Mouse (Mus musculus): Measurements from ENCODE around the gene Mb21d2. TPM values are rescaled to one million over a fixed set of nuclear protein-coding genes. Genes with fewer than 3 reads are reported as not detected.

The Mb21d2 gene
- total and polyA plus RNA-seq, 3 experiments: not detected

DNA sequence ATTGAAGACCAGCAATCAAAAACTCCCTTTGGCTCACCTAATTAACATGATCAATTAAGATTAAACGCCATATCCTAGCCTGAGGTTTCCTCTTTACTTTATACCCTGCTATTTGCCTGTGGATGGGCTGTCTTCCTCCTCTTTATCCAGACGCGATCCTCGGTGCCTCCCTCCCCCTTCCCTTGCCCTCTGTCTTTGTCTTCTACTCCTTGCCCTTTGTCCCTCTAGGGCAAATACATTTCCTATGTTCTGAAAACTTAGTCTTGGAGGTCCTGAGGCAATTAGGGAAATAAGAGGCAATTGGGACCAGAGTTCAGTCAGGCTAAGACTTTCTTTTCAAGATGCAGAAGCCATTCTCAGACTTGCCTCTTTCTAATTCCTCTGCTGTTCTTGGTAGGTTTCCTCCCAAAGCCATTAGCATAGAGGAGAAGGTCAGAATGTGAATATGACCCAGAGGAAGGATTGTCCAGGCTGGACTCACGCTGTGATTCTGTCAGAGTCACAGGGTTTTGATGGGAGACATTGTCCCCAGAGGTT is 110.7 kb downstream of the Mb21d2 start:
- no peaks in the 10 kb centered on the region for H3K36me3 ChIP-seq (ENCODE audit: control insufficient read depth in 1 of 2, insufficient read depth in 2 of 2, low read length in 2 of 2)
- no peak overlapping the region for H3K27ac ChIP-seq (ENCODE audit: control insufficient read depth, low read depth, low read length)
- no peak for DNase-seq (ENCODE audit: low read depth, low spot score)
- H3K4me1 ChIP-seq (ENCODE audit: control insufficient read depth in 1 of 2, insufficient read depth in 2 of 2, low read length in 2 of 2): no peaks in the 10 kb centered on the region
- no peaks in the 10 kb centered on the region for H3K27me3 ChIP-seq (ENCODE audit: control insufficient read depth in 1 of 2, insufficient read depth in 2 of 2, low read length in 2 of 2)
- TF ChIP-seq RCOR1 (IDR thresholded peaks at IDR 0.05; ENCODE audit: low read depth, low read length) (no peak), HCFC1 (IDR thresholded peaks at IDR 0.05; ENCODE audit: low read depth, low read length) (no peak), GABPA (IDR thresholded peaks at IDR 0.05; ENCODE audit: low read depth, low read length) (no peak), ZMIZ1 (IDR thresholded peaks at IDR 0.05; ENCODE audit: low read depth, low read length) (no peak), TCF12 (IDR thresholded peaks at IDR 0.05; ENCODE audit: low read depth, low read length) (no peak), MAX (IDR thresholded peaks at IDR 0.05; ENCODE audit: low read length) (no peak), E2F4 (IDR thresholded peaks at IDR 0.05; ENCODE audit: borderline replicate concordance, low read depth, low read length) (no peak), CTCF (IDR thresholded peaks at IDR 0.05 in 2 of 3, conservative IDR thresholded peaks at IDR 0.05 in 1 of 3; ENCODE audit: control insufficient read depth in 1 of 3, insufficient read depth in 1 of 3, low read depth in 2 of 3, low read length in 3 of 3, poor library complexity in 1 of 3, severe bottlenecking in 1 of 3) (no peak), MYC (IDR thresholded peaks at IDR 0.05; ENCODE audit: low read depth, low read length) (no peak), MXI1 (IDR thresholded peaks at IDR 0.05; ENCODE audit: low read depth, low read length) (no peak), ZNF384 (IDR thresholded peaks at IDR 0.05; ENCODE audit: low read depth, low read length) (no peak), USF1 (IDR thresholded peaks at IDR 0.05; ENCODE audit: low read depth, low read length) (no peak), EP300 (IDR thresholded peaks at IDR 0.05; ENCODE audit: low read depth in 1 of 2, low read length in 2 of 2) (no peak), KAT2A (conservative IDR thresholded peaks at IDR 0.05; ENCODE audit: low read depth, low read length) (no peak), ZKSCAN1 (IDR thresholded peaks at IDR 0.05; ENCODE audit: low read depth, low read length) (no peak), CHD1 (IDR thresholded peaks at IDR 0.05; ENCODE audit: low read depth, low read length) (no peak), MAZ (IDR thresholded peaks at IDR 0.05; ENCODE audit: low read depth, low read length) (no peak), GATA1 (IDR thresholded peaks at IDR 0.05; ENCODE audit: low read depth, low read length) (no peak), BHLHE40 (IDR thresholded peaks at IDR 0.05; ENCODE audit: borderline replicate concordance, low read depth, low read length) (no peak), MEF2A (IDR thresholded peaks at IDR 0.05; ENCODE audit: extremely low read depth, insufficient replicate concordance, low read depth, low read length, poor library complexity, severe bottlenecking) (no peak)
- H3K9ac ChIP-seq (ENCODE audit: control insufficient read depth, low read depth, low read length, poor library complexity, severe bottlenecking): no peak overlapping the region
- H3K9me3 ChIP-seq (replicated peaks; ENCODE audit: insufficient read depth, low read length): no peaks in the 10 kb centered on the region
- no peaks in the 10 kb centered on the region for H3K79me2 ChIP-seq (ENCODE audit: control insufficient read depth, insufficient read depth, low read length, poor library complexity)
- H3K4me3 ChIP-seq (ENCODE audit: control insufficient read depth in 1 of 2, insufficient read depth in 1 of 2, low read depth in 2 of 2, low read length in 2 of 2): no peak overlapping the region

DNA sequence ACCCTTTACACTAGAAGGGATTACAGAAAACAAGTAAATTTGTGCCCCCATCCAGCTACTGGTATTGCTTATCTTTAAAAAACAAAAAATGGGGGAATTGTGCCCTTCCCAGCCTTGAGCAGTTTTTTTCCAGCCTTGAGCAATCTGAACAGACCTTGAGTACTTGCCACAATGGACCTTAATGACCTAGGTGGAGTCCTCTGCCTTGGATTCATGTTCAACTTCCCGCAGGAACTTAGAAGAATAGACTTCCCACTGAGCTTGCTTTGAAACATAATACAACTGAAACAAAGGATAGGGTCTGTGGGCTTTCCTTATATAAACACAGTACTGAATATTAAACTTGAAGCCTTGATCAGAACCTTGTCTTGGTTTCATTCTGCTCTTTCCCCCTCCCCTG is 116.2 kb downstream of the Mb21d2 start:
- DNase-seq (ENCODE audit: low read depth, low spot score): no peak
- no peak overlapping the region for H3K9ac ChIP-seq (ENCODE audit: control insufficient read depth, low read depth, low read length, poor library complexity, severe bottlenecking)
- no peak overlapping the region for H3K4me3 ChIP-seq (ENCODE audit: control insufficient read depth in 1 of 2, insufficient read depth in 1 of 2, low read depth in 2 of 2, low read length in 2 of 2)
- no peaks in the 10 kb centered on the region for H3K27me3 ChIP-seq (ENCODE audit: control insufficient read depth in 1 of 2, insufficient read depth in 2 of 2, low read length in 2 of 2)
- H3K27ac ChIP-seq (ENCODE audit: control insufficient read depth, low read depth, low read length): no peak overlapping the region
- no peaks in the 10 kb centered on the region for H3K9me3 ChIP-seq (replicated peaks; ENCODE audit: insufficient read depth, low read length)
- H3K79me2 ChIP-seq (ENCODE audit: control insufficient read depth, insufficient read depth, low read length, poor library complexity): no peaks in the 10 kb centered on the region
- TF ChIP-seq TCF12 (IDR thresholded peaks at IDR 0.05; ENCODE audit: low read depth, low read length) (no peak), ZMIZ1 (IDR thresholded peaks at IDR 0.05; ENCODE audit: low read depth, low read length) (no peak), CHD2 (IDR thresholded peaks at IDR 0.05; ENCODE audit: low read length) (no peak), POLR2AphosphoS2 (IDR thresholded peaks at IDR 0.05; ENCODE audit: low read length) (no peak), ZC3H11A (IDR thresholded peaks at IDR 0.05; ENCODE audit: low read depth, low read length) (no peak), UBTF (IDR thresholded peaks at IDR 0.05; ENCODE audit: borderline replicate concordance, insufficient read depth, low read depth, low read length) (no peak), GABPA (IDR thresholded peaks at IDR 0.05; ENCODE audit: low read depth, low read length) (no peak), USF2 (IDR thresholded peaks at IDR 0.05; ENCODE audit: borderline replicate concordance in 1 of 2, insufficient read depth in 1 of 2, low read depth in 1 of 2, low read length in 2 of 2) (no peak), TAL1 (IDR thresholded peaks at IDR 0.05; ENCODE audit: low read length) (no peak), KAT2A (conservative IDR thresholded peaks at IDR 0.05; ENCODE audit: low read depth, low read length) (no peak), MYB (IDR thresholded peaks at IDR 0.05; ENCODE audit: low read depth, low read length) (no peak), JUND (IDR thresholded peaks at IDR 0.05; ENCODE audit: low read depth, low read length) (no peak), ZNF384 (IDR thresholded peaks at IDR 0.05; ENCODE audit: low read depth, low read length) (no peak), BHLHE40 (IDR thresholded peaks at IDR 0.05; ENCODE audit: borderline replicate concordance, low read depth, low read length) (no peak), HCFC1 (IDR thresholded peaks at IDR 0.05; ENCODE audit: low read depth, low read length) (no peak), SMC3 (IDR thresholded peaks at IDR 0.05; ENCODE audit: low read depth, low read length) (no peak), POLR2A (IDR thresholded peaks at IDR 0.05; ENCODE audit: control insufficient read depth in 1 of 2, insufficient read depth in 1 of 2, low read depth in 1 of 2, low read length in 2 of 2, poor library complexity in 1 of 2) (no peak), CTCF (IDR thresholded peaks at IDR 0.05 in 2 of 3, conservative IDR thresholded peaks at IDR 0.05 in 1 of 3; ENCODE audit: control insufficient read depth in 1 of 3, insufficient read depth in 1 of 3, low read depth in 2 of 3, low read length in 3 of 3, poor library complexity in 1 of 3, severe bottlenecking in 1 of 3) (no peak)
- H3K36me3 ChIP-seq (ENCODE audit: control insufficient read depth in 1 of 2, insufficient read depth in 2 of 2, low read length in 2 of 2): no peaks in the 10 kb centered on the region
- H3K4me1 ChIP-seq (ENCODE audit: control insufficient read depth in 1 of 2, insufficient read depth in 2 of 2, low read length in 2 of 2): no peaks in the 10 kb centered on the region
